In the genomic region with DNA sequence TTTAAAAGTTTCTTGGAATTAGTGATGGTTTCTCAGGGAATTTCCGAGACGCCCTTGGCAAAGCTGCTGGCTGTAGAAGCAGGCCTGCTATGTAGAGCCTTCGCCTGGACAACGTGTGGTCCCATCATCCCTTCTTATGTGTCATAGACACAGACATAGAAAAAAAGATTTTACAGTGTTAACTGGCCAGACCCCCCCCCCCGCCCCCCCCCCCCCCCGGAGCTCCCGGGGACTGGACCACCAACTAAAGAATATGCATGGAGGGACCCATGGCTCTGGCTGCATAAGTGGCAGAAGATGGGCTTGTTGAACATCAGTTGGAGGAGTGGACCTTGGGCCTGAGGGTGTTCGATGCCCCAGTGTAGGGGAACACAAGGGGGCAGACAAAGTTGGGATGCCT, we compare ENCODE assay signal across 36 mouse cellular contexts. TPM values are rescaled to one million over a fixed set of nuclear protein-coding genes. Genes with fewer than 3 reads are reported as not detected.
"Had no signal": no experiment of that assay in that cellular context is flagged by ENCODE, and none has a peak within 500 bp of the region (broad histone marks: within the 10 kb centered on the region; RNA-seq: fewer than 3 reads in every experiment).

No protein-coding gene starts in this region.

- H3K27me3 ChIP-seq: heart, embryonic 12.5 days; heart, embryonic 15.5 days; hindbrain, embryonic 12.5 days; hindbrain, embryonic 13.5 days; hindbrain, embryonic 15.5 days; intestine, embryonic 15.5 days; kidney, embryonic 15.5 days had no signal

- H3K9ac ChIP-seq: heart, embryonic 12.5 days; heart, embryonic 15.5 days; hindbrain, embryonic 12.5 days; hindbrain, embryonic 13.5 days; hindbrain, embryonic 14.5 days; hindbrain, embryonic 15.5 days; intestine, embryonic 15.5 days; kidney, embryonic 15.5 days had no signal

- H3K4me3 ChIP-seq: heart, embryonic 12.5 days; heart, embryonic 15.5 days; hindbrain, embryonic 10.5 days; hindbrain, embryonic 12.5 days; hindbrain, embryonic 13.5 days; hindbrain, embryonic 15.5 days; intestine, embryonic 15.5 days; kidney, embryonic 15.5 days; layer of hippocampus, adult 2 months; left cerebral cortex, adult 2 months had no signal

- ATAC-seq: hindbrain, embryonic 16.5 days; hindbrain, postnatal 0 days; inflammation-experienced regulatory T-cells, adult 6 months; intestine, embryonic 15.5 days; intestine, postnatal 0 days had no signal

- H3K27ac ChIP-seq: heart, embryonic 15.5 days; hindbrain, embryonic 10.5 days; hindbrain, embryonic 12.5 days; hindbrain, embryonic 13.5 days; hindbrain, embryonic 14.5 days; hindbrain, embryonic 15.5 days; hindbrain, postnatal 0 days; intestine, embryonic 15.5 days; kidney, embryonic 15.5 days; kidney, postnatal 0 days; layer of hippocampus, adult 2 months; left cerebral cortex, adult 2 months had no signal

- DNase-seq: heart, postnatal 10 days; heart, postnatal 14 days; heart, postnatal 36 days; heart, postnatal 4 days; kidney, adult 11 months; kidney, adult 18-20 months; kidney, adult 2 months; kidney, adult 8-10 months; kidney, adult 9 months; kidney, postnatal 10 days; kidney, postnatal 14 days; kidney, postnatal 25 days; kidney, postnatal 36 days; kidney, postnatal 4 days; layer of hippocampus, adult 9-11 months; layer of hippocampus, postnatal 36 days had no signal

- H3K4me2 ChIP-seq: heart, embryonic 12.5 days; heart, embryonic 15.5 days; hindbrain, embryonic 12.5 days; hindbrain, embryonic 13.5 days; hindbrain, embryonic 14.5 days; hindbrain, embryonic 15.5 days; intestine, embryonic 15.5 days; kidney, embryonic 15.5 days had no signal

- H3K9me3 ChIP-seq: heart, embryonic 12.5 days; heart, embryonic 15.5 days; hindbrain, embryonic 10.5 days; hindbrain, embryonic 12.5 days; hindbrain, embryonic 13.5 days; hindbrain, embryonic 15.5 days; intestine, embryonic 15.5 days; kidney, embryonic 15.5 days had no signal

RNA-seq across cellular contexts. Expression of a gene that starts 39.6 kb away (rescaled TPM):
- total RNA-seq: heart, postnatal 10 days; heart, postnatal 14 days; heart, postnatal 4 days had no signal
- polyA plus RNA-seq: heart, embryonic 14.5 days; heart, postnatal 0 days; hindbrain, embryonic 10.5 days; intestine, postnatal 0 days; kidney, embryonic 14.5 days; kidney, embryonic 15.5 days; kidney, embryonic 16.5 days; kidney, postnatal 0 days had no signal
